Mouse (Mus musculus): Measurements from ENCODE around the gene Tex52. TPM values are rescaled to one million over a fixed set of nuclear protein-coding genes. Genes with fewer than 3 reads are reported as not detected.

Tex52 gene
- polyA plus RNA-seq, 1 experiment from 2014 or later, result 0.21 TPM

DNA sequence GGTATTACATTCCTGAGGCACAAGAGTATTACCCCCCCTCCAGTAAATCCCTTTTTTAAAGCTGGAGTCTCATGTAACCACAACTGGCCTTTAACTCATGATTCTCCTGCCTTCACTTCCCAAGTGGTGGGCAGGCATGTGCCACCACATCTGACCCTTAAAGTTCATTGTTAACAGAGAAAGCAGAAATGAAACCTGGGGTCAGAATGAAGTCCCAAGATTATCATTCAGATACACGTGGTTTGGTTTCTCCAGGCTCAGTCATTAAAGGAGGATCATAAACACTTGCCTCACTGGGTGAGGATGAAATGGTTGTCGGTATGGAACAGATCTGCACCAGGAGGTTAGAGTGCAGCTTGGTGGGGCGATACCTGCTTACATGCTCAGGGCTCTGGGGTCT lies 6.0 kb downstream of the Tex52 start:
- Histone ChIP-seq H3K9me3 (ENCODE audit: low read depth, low read length) (no peaks in the 10 kb centered on the region), H3K27ac (ENCODE audit: low read depth) (no peak overlapping the region), H3K4me1 (ENCODE audit: insufficient read depth) (no peaks in the 10 kb centered on the region), H3K36me3 (ENCODE audit: insufficient read depth) (peaks cover 9% of the 10 kb centered on the region), H3K4me2 (no peak overlapping the region), H3K9ac (no peak overlapping the region), H3K27me3 (ENCODE audit: insufficient read depth, low read length) (no peaks in the 10 kb centered on the region), H3K4me3 (ENCODE audit: low read depth, low read length) (no peak overlapping the region)
- 64% methylated on average over 3 of the region's 3 CpGs for WGBS
- no peak for TF ChIP-seq CTCF (IDR thresholded peaks at IDR 0.05; ENCODE audit: low read depth)
- DNase-seq, result no peak
- no peak for ATAC-seq (ENCODE audit: insufficient read depth)

GRCm38 (mm10) chr6:128383752-128384151 lies 8.5 kb downstream of the Tex52 start:
- DNase-seq (no peak), ATAC-seq (ENCODE audit: insufficient read depth) (no peak)
- Histone ChIP-seq H3K4me1 (ENCODE audit: insufficient read depth) (no peaks in the 10 kb centered on the region), H3K36me3 (ENCODE audit: insufficient read depth) (no peaks in the 10 kb centered on the region), H3K27ac (ENCODE audit: low read depth) (no peak overlapping the region), H3K4me3 (ENCODE audit: low read depth, low read length) (no peak overlapping the region), H3K9me3 (ENCODE audit: low read depth, low read length) (no peaks in the 10 kb centered on the region), H3K4me2 (no peak overlapping the region), H3K9ac (no peak overlapping the region), H3K27me3 (ENCODE audit: insufficient read depth, low read length) (no peaks in the 10 kb centered on the region)
- 68% methylated on average over 7 of the region's 7 CpGs for WGBS
- no peak for TF ChIP-seq CTCF (IDR thresholded peaks at IDR 0.05; ENCODE audit: low read depth)

GRCm38 (mm10) chr6:128385026-128385425 lies 9.8 kb downstream of the Tex52 start:
- H3K4me2 ChIP-seq, result no peak overlapping the region
- H3K27ac ChIP-seq (ENCODE audit: low read depth), result no peak overlapping the region
- H3K9ac ChIP-seq, result no peak overlapping the region
- no peak for TF ChIP-seq CTCF (IDR thresholded peaks at IDR 0.05; ENCODE audit: low read depth)
- no peaks in the 10 kb centered on the region for H3K27me3 ChIP-seq (ENCODE audit: insufficient read depth, low read length)
- H3K9me3 ChIP-seq (ENCODE audit: low read depth, low read length), result no peaks in the 10 kb centered on the region
- DNase-seq (no peak), ATAC-seq (ENCODE audit: insufficient read depth) (no peak)
- H3K36me3 ChIP-seq (ENCODE audit: insufficient read depth), result no peaks in the 10 kb centered on the region
- H3K4me3 ChIP-seq (ENCODE audit: low read depth, low read length), result no peak overlapping the region
- 68% methylated on average over 1 of the region's 1 CpGs for WGBS
- no peaks in the 10 kb centered on the region for H3K4me1 ChIP-seq (ENCODE audit: insufficient read depth)

DNA sequence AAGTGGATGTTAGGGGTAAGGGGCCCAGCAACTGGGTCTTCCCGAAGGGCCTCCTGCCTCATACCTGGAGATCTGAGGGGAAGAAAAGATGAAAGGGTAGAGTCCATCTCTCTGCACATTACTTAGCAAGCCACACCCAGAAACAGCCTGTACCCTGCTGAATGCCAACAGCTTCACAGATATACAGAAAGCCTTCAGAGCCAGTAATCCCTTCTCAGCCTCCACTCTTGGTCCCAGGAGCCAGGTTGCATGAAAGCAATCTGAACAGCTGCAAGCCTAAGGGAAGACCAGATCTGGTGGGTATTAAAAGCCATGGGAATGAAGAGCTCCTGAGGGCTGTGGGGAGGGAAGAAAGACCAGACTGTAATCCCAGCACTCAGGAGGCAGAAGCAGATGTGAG lies 13.9 kb downstream of the Tex52 start:
- 84% methylated on average over 1 of the region's 1 CpGs for WGBS
- Histone ChIP-seq H3K4me3 (ENCODE audit: low read depth, low read length) (no peak overlapping the region), H3K9ac (no peak overlapping the region), H3K4me1 (ENCODE audit: insufficient read depth) (no peaks in the 10 kb centered on the region), H3K27ac (ENCODE audit: low read depth) (no peak overlapping the region), H3K27me3 (ENCODE audit: insufficient read depth, low read length) (no peaks in the 10 kb centered on the region), H3K4me2 (no peak overlapping the region), H3K9me3 (ENCODE audit: low read depth, low read length) (no peaks in the 10 kb centered on the region), H3K36me3 (ENCODE audit: insufficient read depth) (no peaks in the 10 kb centered on the region)
- ATAC-seq (ENCODE audit: insufficient read depth) (no peak), DNase-seq (no peak)
- no peak for TF ChIP-seq CTCF (IDR thresholded peaks at IDR 0.05; ENCODE audit: low read depth)

DNA sequence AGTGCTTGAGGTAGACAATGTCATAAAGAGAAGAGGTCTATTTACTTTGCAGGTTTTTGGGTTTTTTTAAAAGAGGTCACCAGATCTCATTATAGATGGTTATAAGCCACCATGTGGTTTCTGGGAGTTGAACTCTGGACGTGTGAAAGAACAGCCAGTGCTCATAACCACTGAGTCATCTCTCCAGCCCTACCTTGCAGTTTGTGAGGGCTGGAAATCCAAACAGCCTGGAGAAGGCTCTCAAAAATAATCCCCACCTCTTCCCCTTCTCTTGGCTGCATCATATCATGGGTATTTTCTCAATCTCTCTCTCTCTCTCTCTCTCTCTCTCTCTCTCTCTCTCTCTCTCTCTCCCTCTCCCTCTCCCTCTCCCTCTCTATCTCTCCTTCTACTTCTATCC lies 15.4 kb downstream of the Tex52 start:
- H3K36me3 ChIP-seq (ENCODE audit: insufficient read depth), result no peaks in the 10 kb centered on the region
- no peak overlapping the region for H3K27ac ChIP-seq (ENCODE audit: low read depth)
- WGBS, result 50% methylated on average over 1 of the region's 1 CpGs
- H3K4me2 ChIP-seq, result no peak overlapping the region
- H3K4me3 ChIP-seq (ENCODE audit: low read depth, low read length), result no peak overlapping the region
- no peak for ATAC-seq (ENCODE audit: insufficient read depth)
- no peaks in the 10 kb centered on the region for H3K9me3 ChIP-seq (ENCODE audit: low read depth, low read length)
- no peaks in the 10 kb centered on the region for H3K27me3 ChIP-seq (ENCODE audit: insufficient read depth, low read length)
- TF ChIP-seq CTCF (IDR thresholded peaks at IDR 0.05; ENCODE audit: low read depth), result no peak
- no peak overlapping the region for H3K9ac ChIP-seq
- H3K4me1 ChIP-seq (ENCODE audit: insufficient read depth), result no peaks in the 10 kb centered on the region
- DNase-seq, result no peak

- Histone ChIP-seq H3K4me3 (ENCODE audit: low read depth, low read length) (no peak overlapping the region), H3K36me3 (ENCODE audit: insufficient read depth) (no peaks in the 10 kb centered on the region), H3K9ac (no peak overlapping the region), H3K4me2 (no peak overlapping the region), H3K9me3 (ENCODE audit: low read depth, low read length) (no peaks in the 10 kb centered on the region), H3K27ac (ENCODE audit: low read depth) (no peak overlapping the region), H3K27me3 (ENCODE audit: insufficient read depth, low read length) (no peaks in the 10 kb centered on the region), H3K4me1 (ENCODE audit: insufficient read depth) (no peaks in the 10 kb centered on the region)
- 71% methylated on average over 7 of the region's 7 CpGs for WGBS
- ATAC-seq (ENCODE audit: insufficient read depth) (no peak), DNase-seq (no peak)
- TF ChIP-seq CTCF (IDR thresholded peaks at IDR 0.05; ENCODE audit: low read depth), result no peak
These were observed 22.5 kb downstream of the Tex52 start for GRCm38 (mm10) chr6:128397574-128398261.

- peak within 1 kb of the TSS; percentile 3; the same call in 1 of the 2 replicates for H3K27ac ChIP-seq (ENCODE audit: low read depth)
- H3K9ac ChIP-seq, result peak within 1 kb of the TSS; percentile 21
- H3K4me3 ChIP-seq (ENCODE audit: low read depth, low read length), result peak within 1 kb of the TSS; percentile 22
- H3K36me3 ChIP-seq (ENCODE audit: insufficient read depth), result no peaks in the 10 kb centered on the region
- no peak for ATAC-seq (ENCODE audit: insufficient read depth)
- no peak for TF ChIP-seq CTCF (IDR thresholded peaks at IDR 0.05; ENCODE audit: low read depth)
- H3K4me1 ChIP-seq (ENCODE audit: insufficient read depth), result no peaks in the 10 kb centered on the region
- H3K4me2 ChIP-seq, result peak within 1 kb of the TSS; percentile 61
- WGBS, result 60% methylated on average over 3 of the region's 3 CpGs
- H3K9me3 ChIP-seq (ENCODE audit: low read depth, low read length), result no peaks in the 10 kb centered on the region
- DNase-seq, result no peak
- no peaks in the 10 kb centered on the region for H3K27me3 ChIP-seq (ENCODE audit: insufficient read depth, low read length)
These were observed 23.7 kb downstream of the Tex52 start, which contains the start of gene Nrip2 for GRCm38 (mm10) chr6:128398996-128399395. Gene Nrip2 (plus strand): TSS chr6:128399296.
